Mouse (Mus musculus) lung, postnatal 0 days (tissue): ENCODE data around the gene Sgcb.

Experiments
- CTCF ChIP-seq: IDR thresholded peaks from 2 replicates; pipeline ENCODE4 v1.5.1; 2016; ENCODE audit warnings: antibody characterized with exemption, mild to moderate bottlenecking
- EP300 ChIP-seq: IDR thresholded peaks from 2 replicates; pipeline ENCODE4 v1.6.1; 2016; ENCODE audit warnings: antibody characterized with exemption, mild to moderate bottlenecking, control low read depth

DNA sequence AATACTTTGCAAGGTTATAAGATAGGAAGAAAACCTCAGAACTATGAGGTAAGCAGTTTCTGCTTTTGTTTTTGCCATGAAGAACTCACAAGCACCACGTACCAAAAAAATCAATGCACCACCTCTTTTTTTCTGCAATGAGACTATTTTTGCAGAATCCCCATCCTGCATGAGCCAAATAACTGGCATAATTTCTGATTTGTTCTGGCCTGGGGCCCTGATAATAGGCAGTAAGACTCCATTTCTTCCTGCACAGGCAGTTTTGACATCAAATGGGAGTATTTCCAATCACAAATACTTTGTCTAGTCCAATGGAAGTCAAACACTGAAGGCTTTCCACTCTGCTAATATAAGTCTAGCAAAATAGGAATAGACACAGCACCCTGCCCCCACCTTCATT, 46.2 kb upstream of the Sgcb start:
- no peak for TF ChIP-seq CTCF
- no peak for TF ChIP-seq EP300
